Mouse (Mus musculus) CH12.LX (cell line): ENCODE measurements at regions not wholly inside any gene's neighbourhood (a gene's known extent, or its start where the extent isn't known, plus 50 kb on each side); places are given as distances from the start of the nearest gene placed in this dataset.

Experiments
- DNase-seq: peaks from one replicate; pipeline ENCODE4 v3.0.0-alpha.2; 2013; ENCODE audit errors: extremely low read depth
- H3K27ac ChIP-seq: 2 replicates; pipeline ENCODE4 v1.5.1; 2012; ENCODE audit warnings: low read depth, mild to moderate bottlenecking, control low read depth, moderate library complexity; ENCODE audit not compliant: insufficient read depth
- H3K27me3 ChIP-seq: replicated peaks from 2 replicates; pipeline ENCODE3; 2012; ENCODE audit warnings: inconsistent platforms
- H3K36me3 ChIP-seq, 2 experiments: replicated peaks in 1 of 2; 2 replicates each; pipeline versions ENCODE3 to v1.6.1; 2012; ENCODE audit warnings: inconsistent platforms in 1 of 2, low read length in 1 of 2, mild to moderate bottlenecking in 1 of 2, mixed read lengths in 1 of 2, moderate library complexity in 1 of 2; ENCODE audit not compliant: control insufficient read depth in 1 of 2, insufficient read depth in 1 of 2
- H3K4me1 ChIP-seq, 2 experiments: 2 replicates each; pipeline ENCODE4 v1.6.1; 2012; ENCODE audit warnings: inconsistent platforms in 1 of 2, moderate library complexity in 1 of 2; ENCODE audit not compliant: insufficient read depth in 2 of 2, control insufficient read depth in 1 of 2
- H3K4me2 ChIP-seq: 2 replicates; pipeline ENCODE4 v1.6.1; 2012; ENCODE audit warnings: low read depth, mild to moderate bottlenecking, control low read depth; ENCODE audit not compliant: poor library complexity, insufficient read depth, severe bottlenecking
- H3K4me3 ChIP-seq, 3 experiments: fragments of 150-350 bp in 1 of 3; sonication (generic) in 1 of 3; replicated peaks in 1 of 3; 2 replicates each; pipeline versions ENCODE3 to v1.5.1; 2011 to 2012; ENCODE audit warnings: low read depth in 2 of 3, low read length in 2 of 3, mild to moderate bottlenecking in 2 of 3, moderate library complexity in 2 of 3, control low read depth in 1 of 3, improper control_type of control experiment in 1 of 3, inconsistent platforms in 1 of 3, mixed read lengths in 1 of 3; ENCODE audit not compliant: poor library complexity in 1 of 3
- H3K79me2 ChIP-seq: replicated peaks from 2 replicates; pipeline ENCODE4 v1.6.1; 2012; ENCODE audit warnings: mild to moderate bottlenecking, moderate library complexity; ENCODE audit not compliant: control insufficient read depth, poor library complexity, insufficient read depth, severe bottlenecking; ENCODE audit errors: extremely low read depth
- H3K9ac ChIP-seq: 2 replicates; pipeline ENCODE4 v1.6.1; 2012; ENCODE audit warnings: low read depth, mild to moderate bottlenecking, control low read depth, moderate library complexity; ENCODE audit not compliant: insufficient read depth
- H3K9me3 ChIP-seq: replicated peaks from 2 replicates; pipeline ENCODE3; 2012; ENCODE audit warnings: low read length, inconsistent platforms, mixed read lengths
- BHLHE40 ChIP-seq: IDR thresholded peaks from 2 replicates; pipeline ENCODE4 v1.6.1; 2011; ENCODE audit warnings: mild to moderate bottlenecking, low read depth, low read length, improper control_type of control experiment
- CHD1 ChIP-seq: IDR thresholded peaks from 2 replicates; pipeline ENCODE4 v1.6.1; 2012; ENCODE audit warnings: low read depth, low read length, improper control_type of control experiment, inconsistent platforms
- CHD2 ChIP-seq: IDR thresholded peaks from 2 replicates; pipeline ENCODE4 v1.6.1; 2011; ENCODE audit warnings: low read length, improper control_type of control experiment
- CTCF ChIP-seq, 2 experiments: IDR thresholded peaks in 1 of 2; conservative IDR thresholded peaks in 1 of 2; 2 replicates each; pipeline ENCODE4 v1.5.1; 2011 to 2012; ENCODE audit warnings: low read depth in 2 of 2, low read length in 2 of 2, improper control_type of control experiment in 1 of 2, inconsistent platforms in 1 of 2, mild to moderate bottlenecking in 1 of 2, moderate library complexity in 1 of 2
- E2F4 ChIP-seq: IDR thresholded peaks from 2 replicates; pipeline ENCODE4 v1.6.1; 2011; ENCODE audit warnings: low read depth, low read length, improper control_type of control experiment; ENCODE audit not compliant: insufficient replicate concordance
- EP300 ChIP-seq: IDR thresholded peaks from 2 replicates; pipeline ENCODE4 v1.6.1; 2011; ENCODE audit warnings: low read length, improper control_type of control experiment
- GABPA ChIP-seq: IDR thresholded peaks from 2 replicates; pipeline ENCODE4 v1.6.1; 2012; ENCODE audit warnings: low read depth, low read length, improper control_type of control experiment, inconsistent platforms; ENCODE audit not compliant: insufficient replicate concordance
- HCFC1 ChIP-seq: IDR thresholded peaks from 2 replicates; pipeline ENCODE4 v1.6.1; 2012; ENCODE audit warnings: low read depth, mild to moderate bottlenecking, inconsistent platforms, low read length, improper control_type of control experiment
- IRF4 ChIP-seq: IDR thresholded peaks from 2 replicates; pipeline ENCODE4 v1.6.1; 2014; ENCODE audit warnings: low read depth, mild to moderate bottlenecking, inconsistent platforms, low read length, improper control_type of control experiment
- JUN ChIP-seq: IDR thresholded peaks from 2 replicates; pipeline ENCODE4 v1.6.1; 2011; ENCODE audit warnings: low read depth, mild to moderate bottlenecking, low read length, improper control_type of control experiment, moderate library complexity; ENCODE audit not compliant: insufficient read depth
- JUND ChIP-seq: conservative IDR thresholded peaks from 2 replicates; pipeline ENCODE4 v1.6.1; 2011; ENCODE audit warnings: low read depth, low read length, improper control_type of control experiment
- KAT2A ChIP-seq: IDR thresholded peaks from 2 replicates; pipeline ENCODE4 v1.6.1; 2012; ENCODE audit warnings: low read length, improper control_type of control experiment, inconsistent platforms; ENCODE audit not compliant: insufficient replicate concordance
- MAFK ChIP-seq: IDR thresholded peaks from 2 replicates; pipeline ENCODE4 v1.6.1; 2011; ENCODE audit warnings: low read length, improper control_type of control experiment; ENCODE audit not compliant: insufficient replicate concordance
- MAX ChIP-seq: IDR thresholded peaks from 2 replicates; pipeline ENCODE4 v1.6.1; 2011; ENCODE audit warnings: low read length, improper control_type of control experiment
- MAZ ChIP-seq: IDR thresholded peaks from 2 replicates; pipeline ENCODE4 v1.6.1; 2012; ENCODE audit warnings: low read depth, mild to moderate bottlenecking, inconsistent platforms, low read length, improper control_type of control experiment, moderate library complexity
- MXI1 ChIP-seq: IDR thresholded peaks from 2 replicates; pipeline ENCODE4 v1.6.1; 2011; ENCODE audit warnings: mild to moderate bottlenecking, low read depth, low read length, improper control_type of control experiment
- PAX5 ChIP-seq: IDR thresholded peaks from 2 replicates; pipeline ENCODE4 v1.6.1; 2012; ENCODE audit warnings: low read length, inconsistent platforms, mixed read lengths
- RAD21 ChIP-seq: IDR thresholded peaks from 2 replicates; pipeline ENCODE4 v1.6.1; 2011; ENCODE audit warnings: low read depth, mild to moderate bottlenecking, low read length, improper control_type of control experiment, moderate library complexity
- SMC3 ChIP-seq: IDR thresholded peaks from 2 replicates; pipeline ENCODE4 v1.6.1; 2011; ENCODE audit warnings: low read depth, low read length, improper control_type of control experiment
- TBP ChIP-seq: conservative IDR thresholded peaks from 2 replicates; pipeline ENCODE4 v1.6.1; 2011; ENCODE audit warnings: low read depth, low read length, improper control_type of control experiment
- TCF12 ChIP-seq: IDR thresholded peaks from 2 replicates; pipeline ENCODE4 v1.6.1; 2014; ENCODE audit warnings: low read depth, mild to moderate bottlenecking, inconsistent platforms, low read length, improper control_type of control experiment
- USF1 ChIP-seq: IDR thresholded peaks from 2 replicates; pipeline ENCODE4 v1.6.1; 2014; ENCODE audit warnings: low read depth, mild to moderate bottlenecking, inconsistent platforms, low read length, improper control_type of control experiment
- ZC3H11A ChIP-seq: IDR thresholded peaks from 2 replicates; pipeline ENCODE4 v1.6.1; 2012; ENCODE audit warnings: low read depth, mild to moderate bottlenecking, inconsistent platforms, low read length, improper control_type of control experiment
- ZKSCAN1 ChIP-seq: IDR thresholded peaks from 2 replicates; pipeline ENCODE4 v1.6.1; 2012; ENCODE audit warnings: low read depth, inconsistent platforms, low read length, improper control_type of control experiment, borderline replicate concordance
- ZNF384 ChIP-seq: IDR thresholded peaks from 2 replicates; pipeline ENCODE4 v1.6.1; 2012; ENCODE audit warnings: low read depth, low read length, improper control_type of control experiment, inconsistent platforms
- dilution Hi-C: fragments of 300-500 bp; cut with MboI; formaldehyde crosslinking; loops from 2 replicates; pipeline ENCODE4 v1.14.3; 2020; ENCODE audit warnings: low sequenced_read_pairs; ENCODE audit not compliant: extremely low pct_unique_long_range_greater_than_20kb, extremely low pct_ligation_motif_present
- in situ Hi-C: fragments of 300-500 bp; cut with MboI; formaldehyde crosslinking; loops from 3 replicates; pipeline ENCODE4 v1.14.3; 2019; ENCODE audit warnings: low sequenced_read_pairs, low pct_ligation_motif_present, low pct_unique_long_range_greater_than_20kb, mixed read lengths

DNA sequence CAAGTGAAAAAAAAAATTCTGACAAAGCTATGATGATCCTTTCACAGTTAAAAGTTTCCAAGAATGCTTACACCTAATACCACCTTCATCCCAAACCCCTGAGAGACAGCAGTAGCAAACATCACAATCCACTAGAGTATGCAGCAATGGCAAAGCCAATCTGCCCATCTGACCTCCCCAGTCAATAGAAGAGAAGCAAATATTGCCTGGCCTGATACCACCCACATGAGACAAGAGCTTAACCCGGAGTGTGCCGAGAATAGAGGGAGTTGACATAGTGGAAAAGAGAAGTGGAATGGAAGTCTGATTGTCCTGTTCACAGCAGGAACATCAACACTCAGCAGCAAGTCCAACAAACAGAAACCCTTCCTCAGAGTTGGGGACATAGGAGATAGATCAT lies 219.9 kb upstream of the Pou3f3 start:
- no peak overlapping the region for H3K27ac ChIP-seq
- TF ChIP-seq E2F4, result no peak
- no peak for TF ChIP-seq KAT2A
- no peak for TF ChIP-seq CHD2
- TF ChIP-seq IRF4, result no peak
- no peak for TF ChIP-seq MAFK
- TF ChIP-seq BHLHE40, result no peak
- no peak for TF ChIP-seq JUND
- TF ChIP-seq ZC3H11A, result no peak
- no peaks in the 10 kb centered on the region for H3K27me3 ChIP-seq
- no peaks in the 10 kb centered on the region for H3K36me3 ChIP-seq
- H3K9me3 ChIP-seq, result peaks cover 54% of the 10 kb centered on the region
- H3K9ac ChIP-seq, result no peak overlapping the region
- DNase-seq, result no peak
- no peaks in the 10 kb centered on the region for H3K4me1 ChIP-seq
- in situ Hi-C loops, result no loop called here
- no peak overlapping the region for H3K4me2 ChIP-seq
- H3K79me2 ChIP-seq, result no peaks in the 10 kb centered on the region
- no peak overlapping the region for H3K4me3 ChIP-seq
- dilution Hi-C loops, result no loop called here

DNA sequence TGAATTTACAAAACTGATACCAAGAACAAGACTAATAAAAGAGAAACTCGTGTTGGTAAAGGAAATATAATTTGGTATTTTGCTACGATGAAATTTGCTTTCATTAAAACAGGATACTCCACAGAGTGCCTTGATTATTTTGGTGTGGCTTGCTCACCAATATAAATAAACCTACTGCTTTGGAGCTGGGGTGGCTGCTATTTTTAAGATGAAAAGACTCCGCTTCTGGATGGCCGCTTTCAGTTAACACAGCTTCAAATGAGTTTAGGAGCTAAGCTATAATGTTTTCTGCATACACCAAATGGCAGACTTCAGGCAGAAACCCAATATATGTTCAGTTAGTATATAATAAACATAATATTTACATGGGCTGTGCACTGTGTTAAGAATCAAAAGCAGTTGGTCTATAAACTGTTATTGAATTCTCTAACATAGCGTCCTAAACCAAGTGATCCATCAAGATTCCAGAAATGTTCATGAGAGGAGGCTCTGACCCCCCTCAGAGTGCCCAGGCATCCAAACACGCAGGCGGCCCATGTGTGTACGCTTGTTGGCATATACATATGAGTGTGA lies 215.1 kb upstream of the Pou3f3 start:
- TF ChIP-seq PAX5, result no peak
- TF ChIP-seq EP300, result no peak
- TF ChIP-seq ZNF384, result no peak
- no peak for TF ChIP-seq CTCF (conservative IDR thresholded peaks at IDR 0.05 in 1 of 2, IDR thresholded peaks at IDR 0.05 in 1 of 2; ENCODE audit: low read depth in 2 of 2, low read length in 2 of 2)
- dilution Hi-C loops, result no loop called here

DNA sequence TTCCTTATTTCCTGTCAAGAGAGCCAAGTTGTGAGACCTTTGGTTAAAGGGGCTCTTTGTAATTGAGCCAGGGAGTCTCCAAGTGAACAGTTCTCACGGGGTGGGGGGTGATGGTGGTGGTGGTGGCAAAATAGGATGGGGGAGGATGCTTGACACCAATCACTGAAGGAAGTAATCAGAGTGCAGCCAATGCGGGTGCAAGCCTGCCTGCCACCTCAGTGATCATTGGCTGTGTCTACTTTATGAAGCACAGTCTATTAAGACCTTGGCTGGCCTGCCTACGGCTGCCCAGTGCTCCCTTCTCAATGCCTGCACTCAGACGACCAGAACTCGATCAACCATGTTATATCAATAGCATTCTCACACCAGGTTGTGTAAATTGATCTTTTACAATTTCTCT lies 206.0 kb upstream of the Pou3f3 start:
- TF ChIP-seq TBP (no peak), MAZ (no peak), MAX (no peak), KAT2A (no peak), GABPA (no peak), RAD21 (no peak), JUN (no peak), HCFC1 (no peak), ZKSCAN1 (no peak), TCF12 (no peak), SMC3 (no peak), EP300 (no peak), USF1 (no peak), CHD1 (no peak), MXI1 (no peak)
- dilution Hi-C loops (no loop called here), in situ Hi-C loops (no loop called here)
- H3K36me3 ChIP-seq, result no peaks in the 10 kb centered on the region
- H3K27ac ChIP-seq, result no peak overlapping the region
- no peak overlapping the region for H3K4me2 ChIP-seq
- no peaks in the 10 kb centered on the region for H3K27me3 ChIP-seq
- H3K4me3 ChIP-seq, result no peak overlapping the region
- no peaks in the 10 kb centered on the region for H3K79me2 ChIP-seq
- H3K9ac ChIP-seq, result no peak overlapping the region
- H3K9me3 ChIP-seq, result peaks cover 57% of the 10 kb centered on the region
- no peaks in the 10 kb centered on the region for H3K4me1 ChIP-seq
- DNase-seq, result no peak

More for the DNA sequence above, 215.1 kb upstream of the Pou3f3 start:
- Histone ChIP-seq H3K36me3 (no peaks in the 10 kb centered on the region), H3K4me2 (no peak overlapping the region), H3K27ac (no peak overlapping the region), H3K4me3 (no peak overlapping the region), H3K9ac (no peak overlapping the region), H3K79me2 (no peaks in the 10 kb centered on the region), H3K9me3 (peaks cover 43% of the 10 kb centered on the region), H3K4me1 (no peaks in the 10 kb centered on the region), H3K27me3 (no peaks in the 10 kb centered on the region)
- in situ Hi-C loops, result no loop called here
- no peak for DNase-seq
